Mouse (Mus musculus) heart, embryonic 11.5 days (tissue): ENCODE measurements around the gene Ctsh. TPM values are rescaled to one million over a fixed set of nuclear protein-coding genes. Genes with fewer than 3 reads are reported as not detected.

Source experiments
- ATAC-seq: fragments of 200-750 bp; cut with Nextera tagmentation; replicated peaks from 2 replicates; pipeline ENCODE4 v1.8.0; 2017; ENCODE audit warnings: moderate library complexity; ENCODE audit not compliant: insufficient number of reproducible peaks, low FRiP score, low TSS enrichment
- H3K27ac ChIP-seq: fragments of 300-500 bp; sonication (generic); 2 replicates; pipeline ENCODE4 v1.5.1; 2014; ENCODE audit warnings: mild to moderate bottlenecking, low read depth, low read length
- H3K27me3 ChIP-seq: fragments of 300-500 bp; sonication (generic); 2 replicates; pipeline ENCODE4 v1.6.1; 2014; ENCODE audit warnings: mild to moderate bottlenecking, low read length, mixed read lengths; ENCODE audit not compliant: control insufficient read depth, insufficient read depth
- H3K36me3 ChIP-seq: fragments of 300-500 bp; sonication (generic); 2 replicates; pipeline ENCODE4 v1.6.1; 2014; ENCODE audit warnings: mild to moderate bottlenecking, low read length, moderate library complexity, mixed read lengths; ENCODE audit not compliant: control insufficient read depth, insufficient read depth
- H3K4me1 ChIP-seq: fragments of 300-500 bp; sonication (generic); 2 replicates; pipeline ENCODE4 v1.6.1; 2014; ENCODE audit warnings: low read length; ENCODE audit not compliant: control insufficient read depth, insufficient read depth
- H3K4me2 ChIP-seq: fragments of 300-500 bp; sonication (generic); 2 replicates; pipeline ENCODE4 v1.6.1; 2014; ENCODE audit warnings: mild to moderate bottlenecking, moderate library complexity
- H3K4me3 ChIP-seq: fragments of 300-500 bp; sonication (generic); 2 replicates; pipeline ENCODE4 v1.5.1; 2014; ENCODE audit warnings: low read depth, low read length
- H3K9ac ChIP-seq: fragments of 300-500 bp; sonication (generic); 2 replicates; pipeline ENCODE4 v1.6.1; 2014; ENCODE audit warnings: mild to moderate bottlenecking, low read depth, low read length, moderate library complexity
- H3K9me3 ChIP-seq: fragments of 300-500 bp; sonication (generic); replicated peaks from 2 replicates; pipeline ENCODE4 v1.6.1; 2016; ENCODE audit warnings: low read length; ENCODE audit not compliant: control insufficient read depth
- WGBS: fragments of 180-500 bp; shearing (Covaris S2); extraction: QIAGEN DNeasy Blood & Tissue Kit; methylation state at CpG from one replicate; pipeline ENCODE4 v1.1.7; 2014; ENCODE audit not compliant: insufficient replicate concordance; 5-methylcytosine and 5-hydroxymethylcytosine counted together
- polyA plus RNA-seq: library from polyadenylated mRNA; unstranded; fragments of >200 nt; fragmentation: Nextera tagmentation; extraction: Ambion mirVana; gene quantifications from 2 replicates; pipeline ENCODE4 v1.2.1, GENCODE M21; 2014

Gene Ctsh
- polyA plus RNA-seq, result 28.8 and 32.8 TPM in 2 replicates

- no peak for ATAC-seq
- Histone ChIP-seq H3K4me2 (peak within 1 kb of the TSS; percentile 92), H3K9me3 (no peaks in the 10 kb centered on the region), H3K4me3 (peak within 1 kb of the TSS; percentile 60), H3K4me1 (no peaks in the 10 kb centered on the region), H3K27me3 (no peaks in the 10 kb centered on the region), H3K27ac (peak within 1 kb of the TSS; percentile 41; the same call in 1 of the 2 replicates), H3K9ac (peak within 1 kb of the TSS; percentile 73), H3K36me3 (no peaks in the 10 kb centered on the region)
- 66% methylated on average over 2 of the region's 2 CpGs for WGBS
Measured at GRCm38 (mm10) chr9:90053852-90054251, at the start of gene Ctsh. Gene Ctsh, plus strand, starts transcription at chr9:90054152.

- Histone ChIP-seq H3K36me3 (no peaks in the 10 kb centered on the region), H3K27ac (no peak overlapping the region), H3K4me1 (no peaks in the 10 kb centered on the region), H3K9me3 (no peaks in the 10 kb centered on the region), H3K9ac (no peak overlapping the region), H3K27me3 (no peaks in the 10 kb centered on the region), H3K4me2 (no peak overlapping the region), H3K4me3 (no peak overlapping the region)
- ATAC-seq, result no peak
- WGBS, result 78% methylated on average over 3 of the region's 3 CpGs
Measured at GRCm38 (mm10) chr9:90006432-90006831, 47.5 kb upstream of the Ctsh start.

GRCm38 (mm10) chr9:90007094-90007493 is 46.9 kb upstream of the Ctsh start:
- no peak for ATAC-seq

GRCm38 (mm10) chr9:90008138-90008537 is 45.8 kb upstream of the Ctsh start:
- Histone ChIP-seq H3K4me2 (no peak overlapping the region), H3K9me3 (no peaks in the 10 kb centered on the region), H3K9ac (no peak overlapping the region), H3K4me3 (no peak overlapping the region), H3K27me3 (no peaks in the 10 kb centered on the region), H3K4me1 (no peaks in the 10 kb centered on the region), H3K36me3 (no peaks in the 10 kb centered on the region), H3K27ac (no peak overlapping the region)
- no peak; the same call in 1 of the 2 replicates for ATAC-seq
- 65% methylated on average over 6 of the region's 6 CpGs for WGBS

More at GRCm38 (mm10) chr9:90007094-90007493, 46.9 kb upstream of the Ctsh start:
- no peaks in the 10 kb centered on the region for H3K27me3 ChIP-seq
- H3K4me2 ChIP-seq, result no peak overlapping the region
- H3K9me3 ChIP-seq, result no peaks in the 10 kb centered on the region
- H3K36me3 ChIP-seq, result no peaks in the 10 kb centered on the region
- no peaks in the 10 kb centered on the region for H3K4me1 ChIP-seq
- H3K9ac ChIP-seq, result no peak overlapping the region
- WGBS, result 17% methylated on average over 2 of the region's 2 CpGs
- H3K27ac ChIP-seq, result no peak overlapping the region
- H3K4me3 ChIP-seq, result no peak overlapping the region

GRCm38 (mm10) chr9:90011849-90012248 is 42.1 kb upstream of the Ctsh start:
- H3K27ac ChIP-seq, result no peak overlapping the region
- H3K27me3 ChIP-seq, result no peaks in the 10 kb centered on the region
- H3K9ac ChIP-seq, result no peak overlapping the region
- no peak overlapping the region for H3K4me2 ChIP-seq
- no peaks in the 10 kb centered on the region for H3K4me1 ChIP-seq
- no peak for ATAC-seq
- 46% methylated on average over 2 of the region's 2 CpGs for WGBS
- H3K36me3 ChIP-seq, result no peaks in the 10 kb centered on the region
- no peaks in the 10 kb centered on the region for H3K9me3 ChIP-seq
- no peak overlapping the region for H3K4me3 ChIP-seq

- no peak for ATAC-seq
- Histone ChIP-seq H3K36me3 (no peaks in the 10 kb centered on the region), H3K9me3 (no peaks in the 10 kb centered on the region), H3K4me2 (no peak overlapping the region), H3K27ac (no peak overlapping the region), H3K27me3 (no peaks in the 10 kb centered on the region), H3K9ac (no peak overlapping the region), H3K4me3 (no peak overlapping the region), H3K4me1 (no peaks in the 10 kb centered on the region)
- WGBS, result 80% methylated on average over 3 of the region's 3 CpGs
Measured at GRCm38 (mm10) chr9:90014649-90015048, 39.3 kb upstream of the Ctsh start.

GRCm38 (mm10) chr9:90016204-90016603 is 37.7 kb upstream of the Ctsh start:
- Histone ChIP-seq H3K9ac (no peak overlapping the region), H3K4me1 (no peaks in the 10 kb centered on the region), H3K4me2 (no peak overlapping the region), H3K9me3 (no peaks in the 10 kb centered on the region), H3K4me3 (no peak overlapping the region), H3K27me3 (no peaks in the 10 kb centered on the region), H3K36me3 (no peaks in the 10 kb centered on the region), H3K27ac (no peak overlapping the region)
- 78% methylated on average over 6 of the region's 6 CpGs for WGBS
- ATAC-seq, result no peak

GRCm38 (mm10) chr9:90020866-90021265 is 33.1 kb upstream of the Ctsh start:
- no peaks in the 10 kb centered on the region for H3K36me3 ChIP-seq
- H3K27ac ChIP-seq, result no peak overlapping the region
- no peak overlapping the region for H3K4me3 ChIP-seq
- no peaks in the 10 kb centered on the region for H3K9me3 ChIP-seq
- no peaks in the 10 kb centered on the region for H3K4me1 ChIP-seq
- no peak overlapping the region for H3K9ac ChIP-seq
- ATAC-seq, result no peak
- H3K27me3 ChIP-seq, result no peaks in the 10 kb centered on the region
- WGBS, result 73% methylated on average over 6 of the region's 6 CpGs
- no peak overlapping the region for H3K4me2 ChIP-seq

GRCm38 (mm10) chr9:90021442-90021841 is 32.5 kb upstream of the Ctsh start:
- no peak overlapping the region for H3K27ac ChIP-seq
- H3K4me3 ChIP-seq, result no peak overlapping the region
- WGBS, result 72% methylated on average over 4 of the region's 4 CpGs
- no peak overlapping the region for H3K4me2 ChIP-seq
- H3K4me1 ChIP-seq, result no peaks in the 10 kb centered on the region
- no peaks in the 10 kb centered on the region for H3K27me3 ChIP-seq
- ATAC-seq, result no peak
- H3K9me3 ChIP-seq, result no peaks in the 10 kb centered on the region
- H3K36me3 ChIP-seq, result no peaks in the 10 kb centered on the region
- no peak overlapping the region for H3K9ac ChIP-seq
